Mouse (Mus musculus) lung, embryonic 16.5 days (tissue): ENCODE data around the gene Ube2c. TPM values are rescaled to one million over a fixed set of nuclear protein-coding genes. Genes with fewer than 3 reads are reported as not detected.

Source experiments
- ATAC-seq: fragments of 200-750 bp; cut with Nextera tagmentation; 2 replicates; pipeline ENCODE4 v1.8.0; 2017; ENCODE audit warnings: low read depth, mild to moderate bottlenecking, moderate library complexity
- H3K27ac ChIP-seq: fragments of 300-500 bp; sonication (generic); 2 replicates; pipeline ENCODE4 v1.5.1; 2014; ENCODE audit warnings: mild to moderate bottlenecking, control low read depth, low read length
- H3K27me3 ChIP-seq: fragments of 300-500 bp; sonication (generic); 2 replicates; pipeline ENCODE4 v1.6.1; 2014; ENCODE audit warnings: low read depth, low read length, mixed read lengths; ENCODE audit not compliant: control insufficient read depth, insufficient read depth
- H3K36me3 ChIP-seq: fragments of 300-500 bp; sonication (generic); 2 replicates; pipeline ENCODE4 v1.6.1; 2014; ENCODE audit warnings: low read length; ENCODE audit not compliant: control insufficient read depth, insufficient read depth
- H3K4me1 ChIP-seq: fragments of 300-500 bp; sonication (generic); replicated peaks from 2 replicates; pipeline ENCODE4 v1.6.1; 2014; ENCODE audit warnings: low read length, mixed read lengths; ENCODE audit not compliant: control insufficient read depth, insufficient read depth
- H3K4me2 ChIP-seq: fragments of 300-500 bp; sonication (generic); 2 replicates; pipeline ENCODE4 v1.6.1; 2014; ENCODE audit warnings: low read depth, low read length, control low read depth
- H3K4me3 ChIP-seq: fragments of 300-500 bp; sonication (generic); 2 replicates; pipeline ENCODE4 v1.5.1; 2014; ENCODE audit warnings: mild to moderate bottlenecking, low read length, control low read depth
- H3K9ac ChIP-seq: fragments of 300-500 bp; sonication (generic); 2 replicates; pipeline ENCODE4 v1.6.1; 2014; ENCODE audit warnings: low read length, control low read depth
- H3K9me3 ChIP-seq: fragments of 300-500 bp; sonication (generic); 2 replicates; pipeline ENCODE4 v1.6.1; 2016; ENCODE audit warnings: low read length; ENCODE audit not compliant: control insufficient read depth
- WGBS: fragments of 180-500 bp; shearing (Covaris S2); extraction: QIAGEN DNeasy Blood & Tissue Kit; methylation state at CpG from one replicate; pipeline ENCODE4 v1.1.7; 2014; 5-methylcytosine and 5-hydroxymethylcytosine counted together
- polyA plus RNA-seq: library from polyadenylated mRNA; unstranded; fragments of >200 nt; fragmentation: Nextera tagmentation; extraction: Ambion mirVana; gene quantifications from 2 replicates; pipeline ENCODE4 v1.2.1, GENCODE M21; 2015

Gene Ube2c
- polyA plus RNA-seq, 1 experiment from 2014 or later: 533 TPM

GRCm38 (mm10) chr2:164773229-164773988, 3.7 kb downstream of the Ube2c start:
- H3K4me1 ChIP-seq: peaks cover 19% of the 10 kb centered on the region
- H3K27me3 ChIP-seq: no peaks in the 10 kb centered on the region
- H3K36me3 ChIP-seq: peaks cover 12% of the 10 kb centered on the region
- H3K27ac ChIP-seq: 0 out of 2 replicates have a peak overlapping the region, but pooled peaks have one; percentile 20
- H3K4me3 ChIP-seq: no peak overlapping the region
- 75% methylated on average over 14 of the region's 14 CpGs for WGBS
- H3K9ac ChIP-seq: no peak overlapping the region
- H3K4me2 ChIP-seq: no peak overlapping the region
- H3K9me3 ChIP-seq: no peaks in the 10 kb centered on the region
- ATAC-seq: no peak

GRCm38 (mm10) chr2:164773989-164774364, 4.3 kb downstream of the Ube2c start:
- no peak for ATAC-seq
- H3K27ac ChIP-seq: no peak overlapping the region
- no peak overlapping the region for H3K4me3 ChIP-seq
- no peak overlapping the region for H3K9ac ChIP-seq
- 72% methylated on average over 5 of the region's 5 CpGs for WGBS
- peaks cover 12% of the 10 kb centered on the region for H3K36me3 ChIP-seq
- H3K4me1 ChIP-seq: peaks cover 19% of the 10 kb centered on the region
- no peaks in the 10 kb centered on the region for H3K27me3 ChIP-seq
- no peaks in the 10 kb centered on the region for H3K9me3 ChIP-seq
- no peak overlapping the region for H3K4me2 ChIP-seq

GRCm38 (mm10) chr2:164776130-164776529, 6.4 kb downstream of the Ube2c start:
- no peak for ATAC-seq
- Histone ChIP-seq H3K27ac (no peak overlapping the region), H3K4me3 (no peak overlapping the region), H3K36me3 (peaks cover 12% of the 10 kb centered on the region), H3K4me1 (peaks cover 13% of the 10 kb centered on the region), H3K9ac (no peak overlapping the region), H3K4me2 (no peak overlapping the region), H3K9me3 (no peaks in the 10 kb centered on the region), H3K27me3 (no peaks in the 10 kb centered on the region)
- WGBS: 66% methylated on average over 6 of the region's 6 CpGs

- ATAC-seq: no peak
- Histone ChIP-seq H3K4me1 (peaks cover 8% of the 10 kb centered on the region), H3K27me3 (no peaks in the 10 kb centered on the region), H3K36me3 (peaks cover 11% of the 10 kb centered on the region), H3K9me3 (no peaks in the 10 kb centered on the region), H3K4me2 (no peak overlapping the region), H3K27ac (no peak overlapping the region), H3K4me3 (no peak overlapping the region), H3K9ac (no peak overlapping the region)
- WGBS: 48% methylated on average over 17 of the region's 17 CpGs
Measured at GRCm38 (mm10) chr2:164776801-164777200, 7.1 kb downstream of the Ube2c start.

GRCm38 (mm10) chr2:164777246-164778014, 7.7 kb downstream of the Ube2c start:
- Histone ChIP-seq H3K9me3 (no peaks in the 10 kb centered on the region), H3K4me3 (no peak overlapping the region), H3K27me3 (no peaks in the 10 kb centered on the region), H3K4me2 (no peak overlapping the region), H3K27ac (no peak overlapping the region), H3K36me3 (peaks cover 5% of the 10 kb centered on the region), H3K4me1 (peaks cover 2% of the 10 kb centered on the region; the same call in 1 of the 2 replicates), H3K9ac (no peak overlapping the region)
- ATAC-seq: no peak
- 77% methylated on average over 30 of the region's 30 CpGs for WGBS

- H3K27ac ChIP-seq: no peak overlapping the region
- H3K4me3 ChIP-seq: no peak overlapping the region
- H3K4me1 ChIP-seq: no peaks in the 10 kb centered on the region
- 88% methylated on average over 11 of the region's 11 CpGs for WGBS
- peaks cover 2% of the 10 kb centered on the region for H3K36me3 ChIP-seq
- no peak for ATAC-seq
- H3K9me3 ChIP-seq: no peaks in the 10 kb centered on the region
- H3K27me3 ChIP-seq: no peaks in the 10 kb centered on the region
- no peak overlapping the region for H3K9ac ChIP-seq
- no peak overlapping the region for H3K4me2 ChIP-seq
Measured at GRCm38 (mm10) chr2:164778015-164778287, 8.3 kb downstream of the Ube2c start.

- Histone ChIP-seq H3K27me3 (no peaks in the 10 kb centered on the region), H3K9ac (no peak overlapping the region), H3K4me2 (no peak overlapping the region), H3K9me3 (no peaks in the 10 kb centered on the region), H3K36me3 (no peaks in the 10 kb centered on the region), H3K4me1 (no peaks in the 10 kb centered on the region), H3K27ac (no peak overlapping the region), H3K4me3 (no peak overlapping the region)
- 65% methylated on average over 7 of the region's 7 CpGs for WGBS
- no peak for ATAC-seq
Measured at GRCm38 (mm10) chr2:164778809-164779208, 9.1 kb downstream of the Ube2c start.

GRCm38 (mm10) chr2:164779481-164780086, 9.9 kb downstream of the Ube2c start, which contains the start of gene Tnnc2:
TSS of gene Tnnc2 (minus strand) at chr2:164779967.
- WGBS: 69% methylated on average over 8 of the region's 8 CpGs
- Histone ChIP-seq H3K4me2 (no peak within 1 kb of the TSS), H3K9ac (no peak within 1 kb of the TSS), H3K27me3 (no peaks in the 10 kb centered on the region), H3K4me1 (peaks cover 2% of the 10 kb centered on the region; the same call in 1 of the 2 replicates), H3K27ac (no peak within 1 kb of the TSS), H3K36me3 (no peaks in the 10 kb centered on the region), H3K9me3 (no peaks in the 10 kb centered on the region), H3K4me3 (no peak within 1 kb of the TSS)
- no peak for ATAC-seq

GRCm38 (mm10) chr2:164781876-164782275, 12.2 kb downstream of the Ube2c start:
- H3K36me3 ChIP-seq: no peaks in the 10 kb centered on the region
- no peak overlapping the region for H3K9ac ChIP-seq
- H3K9me3 ChIP-seq: no peaks in the 10 kb centered on the region
- H3K4me1 ChIP-seq: peaks cover 11% of the 10 kb centered on the region
- H3K4me3 ChIP-seq: no peak overlapping the region
- no peaks in the 10 kb centered on the region for H3K27me3 ChIP-seq
- ATAC-seq: no peak
- H3K27ac ChIP-seq: no peak overlapping the region
- WGBS: 65% methylated on average over 4 of the region's 4 CpGs
- H3K4me2 ChIP-seq: no peak overlapping the region
